Mouse (Mus musculus) MEL-GATA-1-ER (cell line): Measurements from ENCODE around the gene Ets1.

Experiments
- DNase-seq: peaks from one replicate; pipeline ENCODE4 v3.0.0-alpha.2; 2012; ENCODE audit warnings: low read depth; ENCODE audit errors: extremely low read depth

Gene Ets1

GRCm38 (mm10) chr9:32616516-32617429 is 19.2 kb upstream of the Ets1 start:
- DNase-seq = no peak

GRCm38 (mm10) chr9:32617430-32617768 is 18.6 kb upstream of the Ets1 start:
- DNase-seq = no peak

- DNase-seq = no peak
Observed at GRCm38 (mm10) chr9:32618544-32619120, 17.4 kb upstream of the Ets1 start.

- no peak for DNase-seq
Observed at GRCm38 (mm10) chr9:32619661-32620060, 16.4 kb upstream of the Ets1 start.

GRCm38 (mm10) chr9:32620446-32620845 is 15.6 kb upstream of the Ets1 start:
- no peak for DNase-seq

GRCm38 (mm10) chr9:32629385-32629981 is 6.5 kb upstream of the Ets1 start:
- DNase-seq = no peak

- no peak for DNase-seq
Observed at GRCm38 (mm10) chr9:32631341-32631740, 4.7 kb upstream of the Ets1 start.

- no peak for DNase-seq
Observed at GRCm38 (mm10) chr9:32632237-32632636, 3.8 kb upstream of the Ets1 start.

GRCm38 (mm10) chr9:32644981-32645380 is 9.0 kb downstream of the Ets1 start:
- no peak for DNase-seq

GRCm38 (mm10) chr9:32645475-32645874 is 9.5 kb downstream of the Ets1 start:
- no peak for DNase-seq

- DNase-seq = no peak
Observed at GRCm38 (mm10) chr9:32646539-32647258, 10.7 kb downstream of the Ets1 start.

- DNase-seq = no peak
Observed at GRCm38 (mm10) chr9:32647506-32648250, 11.7 kb downstream of the Ets1 start.

- DNase-seq = no peak
Observed at GRCm38 (mm10) chr9:32648286-32648685, 12.3 kb downstream of the Ets1 start.

GRCm38 (mm10) chr9:32650738-32651137 is 14.7 kb downstream of the Ets1 start:
- DNase-seq = no peak

- DNase-seq = no peak
Observed at GRCm38 (mm10) chr9:32652112-32652511, 16.1 kb downstream of the Ets1 start.

- DNase-seq = no peak
Observed at GRCm38 (mm10) chr9:32654305-32654704, 18.3 kb downstream of the Ets1 start.

- no peak for DNase-seq
Observed at GRCm38 (mm10) chr9:32656351-32656844, 20.4 kb downstream of the Ets1 start.

GRCm38 (mm10) chr9:32657124-32657523 is 21.1 kb downstream of the Ets1 start:
- DNase-seq = no peak

GRCm38 (mm10) chr9:32660406-32660960 is 24.5 kb downstream of the Ets1 start:
- DNase-seq = no peak

- DNase-seq = no peak
Observed at GRCm38 (mm10) chr9:32661071-32661470, 25.1 kb downstream of the Ets1 start.

GRCm38 (mm10) chr9:32661561-32661960 is 25.5 kb downstream of the Ets1 start:
- no peak for DNase-seq
